Mouse (Mus musculus): Measurements from ENCODE around the gene Ffar4. TPM values are rescaled to one million over a fixed set of nuclear protein-coding genes. Genes with fewer than 3 reads are reported as not detected.

Gene Ffar4
- total and polyA plus RNA-seq, 2 experiments from 2014 or later, result not detected

- no peak for DNase-seq (ENCODE audit: low spot score)
Observed at GRCm38 (mm10) chr19:38133986-38134385, 37.1 kb downstream of the Ffar4 start.

DNA sequence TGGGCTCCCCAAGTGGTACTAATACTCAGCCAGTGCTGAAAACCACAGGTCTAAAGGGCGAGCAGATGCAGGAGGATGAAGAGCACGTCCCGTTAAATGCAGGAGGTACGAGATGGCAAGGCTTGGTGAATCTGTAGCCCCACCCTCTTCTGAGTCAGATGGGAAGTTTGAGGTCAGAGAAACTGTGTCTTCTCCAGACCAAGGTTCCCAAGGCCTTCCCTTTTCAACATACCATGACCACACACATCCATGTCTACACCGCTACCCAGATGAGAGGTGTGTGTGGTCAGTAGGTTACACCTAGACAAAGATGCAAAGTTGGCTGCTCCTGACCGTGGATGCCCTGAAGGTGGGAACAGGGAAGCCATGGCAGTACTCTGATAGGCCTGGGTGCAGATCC is 37.9 kb downstream of the Ffar4 start:
- Histone ChIP-seq H3K9ac (replicated peaks; ENCODE audit: low read depth, low read length) (no peak overlapping the region), H3K27ac (ENCODE audit: low read depth) (no peak overlapping the region), H3K27me3 (ENCODE audit: control insufficient read depth, insufficient read depth, low read length) (no peaks in the 10 kb centered on the region), H3K9me3 (replicated peaks; ENCODE audit: control insufficient read depth, low read length) (no peaks in the 10 kb centered on the region), H3K36me3 (replicated peaks; ENCODE audit: control insufficient read depth, insufficient read depth, low read length) (no peaks in the 10 kb centered on the region), H3K4me3 (ENCODE audit: low read depth, low read length) (no peak overlapping the region), H3K4me2 (ENCODE audit: low read depth, low read length) (no peak overlapping the region), H3K4me1 (ENCODE audit: control insufficient read depth, insufficient read depth) (no peaks in the 10 kb centered on the region)
- TF ChIP-seq CTCF (IDR thresholded peaks at IDR 0.05; ENCODE audit: low read depth) (no peak), EP300 (IDR thresholded peaks at IDR 0.05; ENCODE audit: low read depth) (no peak)
- WGBS, result 79% methylated on average over 6 of the region's 6 CpGs
- DNase-seq (ENCODE audit: low spot score) (no peak), ATAC-seq (ENCODE audit: insufficient read depth, low read depth) (no peak)

More at GRCm38 (mm10) chr19:38133986-38134385, 37.1 kb downstream of the Ffar4 start:
- H3K27me3 ChIP-seq (ENCODE audit: control insufficient read depth, insufficient read depth, low read length), result no peaks in the 10 kb centered on the region
- H3K4me1 ChIP-seq (ENCODE audit: control insufficient read depth, insufficient read depth), result no peaks in the 10 kb centered on the region
- WGBS, result 16% methylated on average over 11 of the region's 11 CpGs
- no peak overlapping the region for H3K4me2 ChIP-seq (ENCODE audit: low read depth, low read length)
- ATAC-seq (ENCODE audit: insufficient read depth, low read depth), result 0 out of 2 replicates have a peak, but pooled peaks have one; percentile 14
- TF ChIP-seq EP300 (IDR thresholded peaks at IDR 0.05; ENCODE audit: low read depth) (no peak), CTCF (IDR thresholded peaks at IDR 0.05; ENCODE audit: low read depth) (no peak)
- no peaks in the 10 kb centered on the region for H3K9me3 ChIP-seq (replicated peaks; ENCODE audit: control insufficient read depth, low read length)
- H3K36me3 ChIP-seq (replicated peaks; ENCODE audit: control insufficient read depth, insufficient read depth, low read length), result no peaks in the 10 kb centered on the region
- no peak overlapping the region for H3K9ac ChIP-seq (replicated peaks; ENCODE audit: low read depth, low read length)
- no peak overlapping the region for H3K4me3 ChIP-seq (ENCODE audit: low read depth, low read length)
- no peak overlapping the region for H3K27ac ChIP-seq (ENCODE audit: low read depth)

GRCm38 (mm10) chr19:38143540-38144271 is 46.8 kb downstream of the Ffar4 start:
- TF ChIP-seq EP300 (IDR thresholded peaks at IDR 0.05; ENCODE audit: low read depth) (no peak), CTCF (IDR thresholded peaks at IDR 0.05; ENCODE audit: low read depth) (no peak)
- Histone ChIP-seq H3K27ac (ENCODE audit: low read depth) (no peak overlapping the region), H3K27me3 (ENCODE audit: control insufficient read depth, insufficient read depth, low read length) (no peaks in the 10 kb centered on the region), H3K4me2 (ENCODE audit: low read depth, low read length) (no peak overlapping the region), H3K4me1 (ENCODE audit: control insufficient read depth, insufficient read depth) (no peaks in the 10 kb centered on the region), H3K4me3 (ENCODE audit: low read depth, low read length) (no peak overlapping the region), H3K9ac (replicated peaks; ENCODE audit: low read depth, low read length) (no peak overlapping the region), H3K36me3 (replicated peaks; ENCODE audit: control insufficient read depth, insufficient read depth, low read length) (no peaks in the 10 kb centered on the region), H3K9me3 (replicated peaks; ENCODE audit: control insufficient read depth, low read length) (no peaks in the 10 kb centered on the region)
- ATAC-seq (ENCODE audit: insufficient read depth, low read depth) (no peak), DNase-seq (ENCODE audit: low spot score) (no peak)
- WGBS, result 53% methylated on average over 4 of the region's 4 CpGs

DNA sequence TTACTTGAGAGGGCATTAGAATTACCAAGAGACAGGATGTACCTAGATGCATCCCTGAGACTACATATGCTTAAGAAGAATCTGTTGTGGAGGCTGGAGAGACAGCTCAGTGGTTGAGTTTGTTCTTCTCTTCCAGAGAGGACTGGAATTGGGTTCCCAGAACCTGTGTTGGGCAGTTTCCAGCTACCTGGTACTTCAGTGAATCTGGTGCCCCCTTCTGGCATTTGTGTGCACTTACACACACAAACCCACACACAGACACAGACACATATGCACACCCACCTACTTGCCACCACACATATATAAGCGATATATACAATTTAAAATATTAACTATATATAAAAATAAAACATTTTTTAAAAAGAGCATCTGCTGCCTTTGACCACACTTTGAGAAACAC is 59.4 kb downstream of the Ffar4 start:
- Histone ChIP-seq H3K27ac (ENCODE audit: low read depth) (no peak overlapping the region), H3K4me3 (ENCODE audit: low read depth, low read length) (no peak overlapping the region), H3K4me2 (ENCODE audit: low read depth, low read length) (no peak overlapping the region), H3K4me1 (ENCODE audit: control insufficient read depth, insufficient read depth) (no peaks in the 10 kb centered on the region), H3K27me3 (ENCODE audit: control insufficient read depth, insufficient read depth, low read length) (no peaks in the 10 kb centered on the region), H3K9me3 (replicated peaks; ENCODE audit: control insufficient read depth, low read length) (no peaks in the 10 kb centered on the region), H3K36me3 (replicated peaks; ENCODE audit: control insufficient read depth, insufficient read depth, low read length) (no peaks in the 10 kb centered on the region), H3K9ac (replicated peaks; ENCODE audit: low read depth, low read length) (no peak overlapping the region)
- peak; percentile 0; the same call in 1 of the 2 replicates for TF ChIP-seq CTCF (IDR thresholded peaks at IDR 0.05; ENCODE audit: low read depth)
- TF ChIP-seq EP300 (IDR thresholded peaks at IDR 0.05; ENCODE audit: low read depth), result no peak
- no peak for ATAC-seq (ENCODE audit: insufficient read depth, low read depth)
- 98% methylated on average over 1 of the region's 1 CpGs for WGBS
- no peak for DNase-seq (ENCODE audit: low spot score)

GRCm38 (mm10) chr19:38161648-38162354 is 64.9 kb downstream of the Ffar4 start:
- H3K36me3 ChIP-seq (replicated peaks; ENCODE audit: control insufficient read depth, insufficient read depth, low read length), result no peaks in the 10 kb centered on the region
- no peak overlapping the region for H3K9ac ChIP-seq (replicated peaks; ENCODE audit: low read depth, low read length)
- TF ChIP-seq CTCF (IDR thresholded peaks at IDR 0.05; ENCODE audit: low read depth), result no peak
- no peak for TF ChIP-seq EP300 (IDR thresholded peaks at IDR 0.05; ENCODE audit: low read depth)

More at GRCm38 (mm10) chr19:38161648-38162354, 64.9 kb downstream of the Ffar4 start:
- ATAC-seq (ENCODE audit: insufficient read depth, low read depth) (no peak), DNase-seq (ENCODE audit: low spot score) (no peak)
- Histone ChIP-seq H3K9me3 (replicated peaks; ENCODE audit: control insufficient read depth, low read length) (no peaks in the 10 kb centered on the region), H3K4me1 (ENCODE audit: control insufficient read depth, insufficient read depth) (peaks cover 6% of the 10 kb centered on the region; the same call in 1 of the 2 replicates), H3K4me2 (ENCODE audit: low read depth, low read length) (no peak overlapping the region), H3K4me3 (ENCODE audit: low read depth, low read length) (no peak overlapping the region), H3K27ac (ENCODE audit: low read depth) (no peak overlapping the region), H3K27me3 (ENCODE audit: control insufficient read depth, insufficient read depth, low read length) (no peaks in the 10 kb centered on the region)
- WGBS, result 80% methylated on average over 21 of the region's 21 CpGs

Other genes starting within 250 kb of the Ffar4 start
- 9.5 and 13.3 TPM in 2 replicates for gene Myof, start 53.5 kb upstream of the Ffar4 start, total RNA-seq (2014; rRNA removed; ENCODE audit: low replicate concordance)
- 2.8 and 3.0 TPM in 2 replicates for gene Myof, start 53.5 kb upstream of the Ffar4 start, polyA plus RNA-seq (2015; fragmentation: Nextera tagmentation; extraction: Ambion mirVana)
- 19.1 and 21.7 TPM in 2 replicates for gene Cep55, start 42.1 kb upstream of the Ffar4 start, total RNA-seq (2014; rRNA removed; ENCODE audit: low replicate concordance)
- 9.2 and 9.5 TPM in 2 replicates for gene Cep55, start 42.1 kb upstream of the Ffar4 start, polyA plus RNA-seq (2015; fragmentation: Nextera tagmentation; extraction: Ambion mirVana)
- gene Rbp4, start 28.2 kb downstream of the Ffar4 start, total RNA-seq (2014; rRNA removed; ENCODE audit: low replicate concordance), result 2.1 TPM in 1 of 2 replicates, not detected in the other
- gene Rbp4, start 28.2 kb downstream of the Ffar4 start, polyA plus RNA-seq (2015; fragmentation: Nextera tagmentation; extraction: Ambion mirVana), result 0.87 and 1.5 TPM in 2 replicates
- not detected in 2 replicates for gene Pde6c, start 35.7 kb downstream of the Ffar4 start, total RNA-seq (2014; rRNA removed; ENCODE audit: low replicate concordance)
- not detected in 2 replicates for gene Pde6c, start 35.7 kb downstream of the Ffar4 start, polyA plus RNA-seq (2015; fragmentation: Nextera tagmentation; extraction: Ambion mirVana)
- gene Fra10ac1, start 127.1 kb downstream of the Ffar4 start, total RNA-seq (2014; rRNA removed; ENCODE audit: low replicate concordance), result 4.1 TPM in 1 of 2 replicates, not detected in the other
- 26.2 and 26.6 TPM in 2 replicates for gene Fra10ac1, start 127.1 kb downstream of the Ffar4 start, polyA plus RNA-seq (2015; fragmentation: Nextera tagmentation; extraction: Ambion mirVana)
- not detected in 2 replicates for gene Lgi1, start 167.5 kb downstream of the Ffar4 start, total RNA-seq (2014; rRNA removed; ENCODE audit: low replicate concordance)
- gene Lgi1, start 167.5 kb downstream of the Ffar4 start, polyA plus RNA-seq (2015; fragmentation: Nextera tagmentation; extraction: Ambion mirVana), result 0.18 TPM in 1 of 2 replicates, not detected in the other